Mouse (Mus musculus) megakaryocyte, embryonic 14.5 days (primary cell): ENCODE measurements around the gene Btbd11.

Experiments used
- FLI1 ChIP-seq: IDR thresholded peaks from 2 replicates; pipeline ENCODE4 v1.6.1; 2012; ENCODE audit warnings: low read length, inconsistent platforms, mixed read lengths
- GATA1 ChIP-seq: IDR thresholded peaks from 3 replicates; pipeline ENCODE4 v1.6.1; 2012; ENCODE audit warnings: mixed read lengths, low read length, inconsistent platforms, borderline replicate concordance

DNA sequence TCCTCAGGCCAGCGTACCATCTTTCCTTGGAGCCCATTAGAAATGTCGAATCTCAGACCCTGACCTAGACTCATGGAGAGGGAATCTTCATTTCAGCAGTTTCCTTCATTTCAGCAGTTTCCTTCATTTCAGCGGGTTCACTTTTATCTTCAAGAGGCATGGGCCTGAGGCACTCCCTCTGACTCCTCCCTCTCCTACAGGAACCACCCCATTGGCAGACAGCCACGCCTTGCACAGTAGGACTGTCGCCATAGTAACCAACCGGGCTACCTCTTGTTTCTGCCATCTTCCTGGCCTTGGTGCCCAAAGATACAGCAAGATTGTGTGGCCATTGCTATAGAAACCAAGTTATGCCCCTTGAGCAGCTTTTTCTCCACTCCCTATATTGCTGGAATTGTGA, 205.4 kb downstream of the Btbd11 start:
- TF ChIP-seq GATA1 (no peak), FLI1 (no peak)
